Mouse (Mus musculus) MEL (cell line): ENCODE measurements around the gene Ppp2r5a. TPM values are rescaled to one million over a fixed set of nuclear protein-coding genes. Genes with fewer than 3 reads are reported as not detected.

Source experiments
- DNase-seq: peaks from one replicate; pipeline ENCODE4 v3.0.0; 2011; ENCODE audit warnings: low read depth, low spot score
- H3K27ac ChIP-seq: 2 replicates; pipeline ENCODE4 v1.5.1; 2012; ENCODE audit warnings: low read depth, mild to moderate bottlenecking, control low read depth, low read length, moderate library complexity; ENCODE audit not compliant: control insufficient read depth
- H3K27me3 ChIP-seq, 2 experiments: fragments of 150-350 bp in 1 of 2; sonication (generic) in 1 of 2; 2 replicates each; pipeline ENCODE4 v1.6.1; 2012; ENCODE audit warnings: low read length in 2 of 2, mild to moderate bottlenecking in 2 of 2, improper control_type of control experiment in 1 of 2, moderate library complexity in 1 of 2; ENCODE audit not compliant: insufficient read depth in 2 of 2, control insufficient read depth in 1 of 2
- H3K36me3 ChIP-seq, 2 experiments: 2 replicates each; pipeline ENCODE4 v1.6.1; 2012 to 2014; ENCODE audit warnings: low read length in 2 of 2, improper control_type of control experiment in 1 of 2, inconsistent platforms in 1 of 2, mild to moderate bottlenecking in 1 of 2; ENCODE audit not compliant: insufficient read depth in 2 of 2, control insufficient read depth in 1 of 2
- H3K4me1 ChIP-seq, 2 experiments: fragments of 150-350 bp in 1 of 2; sonication (generic) in 1 of 2; 2 replicates each; pipeline ENCODE4 v1.6.1; 2012; ENCODE audit warnings: low read length in 2 of 2, improper control_type of control experiment in 1 of 2, mild to moderate bottlenecking in 1 of 2; ENCODE audit not compliant: insufficient read depth in 2 of 2, control insufficient read depth in 1 of 2
- H3K4me3 ChIP-seq, 2 experiments: fragments of 150-350 bp in 1 of 2; sonication (generic) in 1 of 2; 2 replicates each; pipeline ENCODE4 v1.5.1; 2012; ENCODE audit warnings: low read depth in 2 of 2, low read length in 2 of 2, mild to moderate bottlenecking in 2 of 2, moderate library complexity in 2 of 2, control low read depth in 1 of 2, improper control_type of control experiment in 1 of 2; ENCODE audit not compliant: control insufficient read depth in 1 of 2, insufficient read depth in 1 of 2
- H3K79me2 ChIP-seq: 2 replicates; pipeline ENCODE4 v1.6.1; 2012; ENCODE audit warnings: mild to moderate bottlenecking, low read length, moderate library complexity; ENCODE audit not compliant: control insufficient read depth, poor library complexity, insufficient read depth
- H3K9ac ChIP-seq: 2 replicates; pipeline ENCODE4 v1.6.1; 2012; ENCODE audit warnings: low read depth, mild to moderate bottlenecking, control low read depth, low read length, moderate library complexity; ENCODE audit not compliant: control insufficient read depth, poor library complexity, severe bottlenecking
- H3K9me3 ChIP-seq: fragments of 150-350 bp; sonication (generic); replicated peaks from 2 replicates; pipeline ENCODE4 v1.6.1; 2012; ENCODE audit warnings: mild to moderate bottlenecking, low read length, improper control_type of control experiment, moderate library complexity; ENCODE audit not compliant: insufficient read depth
- CHD2 ChIP-seq: IDR thresholded peaks from 2 replicates; pipeline ENCODE4 v1.6.1; 2011; ENCODE audit warnings: low read length, improper control_type of control experiment
- E2F4 ChIP-seq: IDR thresholded peaks from 2 replicates; pipeline ENCODE4 v1.6.1; 2011; ENCODE audit warnings: low read depth, low read length, improper control_type of control experiment, borderline replicate concordance
- ETS1 ChIP-seq: IDR thresholded peaks from 2 replicates; pipeline ENCODE4 v1.6.1; 2012; ENCODE audit warnings: low read depth, mild to moderate bottlenecking, inconsistent platforms, low read length, improper control_type of control experiment, moderate library complexity
- GABPA ChIP-seq: IDR thresholded peaks from 2 replicates; pipeline ENCODE4 v1.6.1; 2012; ENCODE audit warnings: low read depth, mild to moderate bottlenecking, inconsistent platforms, low read length, improper control_type of control experiment, moderate library complexity
- GATA1 ChIP-seq: IDR thresholded peaks from 2 replicates; pipeline ENCODE4 v1.6.1; 2011; ENCODE audit warnings: low read depth, low read length, improper control_type of control experiment
- JUND ChIP-seq: IDR thresholded peaks from 2 replicates; pipeline ENCODE4 v1.6.1; 2011; ENCODE audit warnings: low read depth, mild to moderate bottlenecking, improper control_type of control experiment, low read length
- KAT2A ChIP-seq: conservative IDR thresholded peaks from 2 replicates; pipeline ENCODE4 v1.6.1; 2012; ENCODE audit warnings: low read depth, low read length, improper control_type of control experiment, inconsistent platforms
- MAX ChIP-seq: IDR thresholded peaks from 2 replicates; pipeline ENCODE4 v1.6.1; 2011; ENCODE audit warnings: low read length, improper control_type of control experiment
- MEF2A ChIP-seq: IDR thresholded peaks from 2 replicates; pipeline ENCODE4 v1.6.1; 2014; ENCODE audit warnings: low read depth, mild to moderate bottlenecking, inconsistent platforms, low read length, improper control_type of control experiment; ENCODE audit not compliant: poor library complexity, insufficient replicate concordance, severe bottlenecking; ENCODE audit errors: extremely low read depth
- NRF1 ChIP-seq: IDR thresholded peaks from 2 replicates; pipeline ENCODE4 v1.6.1; 2014; ENCODE audit warnings: low read depth, mild to moderate bottlenecking, inconsistent platforms, low read length, improper control_type of control experiment, moderate library complexity; ENCODE audit not compliant: poor library complexity, insufficient read depth, severe bottlenecking
- POLR2AphosphoS5 ChIP-seq: IDR thresholded peaks from 2 replicates; pipeline ENCODE4 v1.6.1; 2012; ENCODE audit warnings: low read depth, borderline replicate concordance, mild to moderate bottlenecking, inconsistent platforms, low read length, moderate library complexity, mixed read lengths
- RAD21 ChIP-seq: IDR thresholded peaks from 2 replicates; pipeline ENCODE4 v1.6.1; 2011; ENCODE audit warnings: mild to moderate bottlenecking, low read depth, low read length, improper control_type of control experiment
- RCOR1 ChIP-seq: IDR thresholded peaks from 2 replicates; pipeline ENCODE4 v1.6.1; 2012; ENCODE audit warnings: low read depth, mild to moderate bottlenecking, inconsistent platforms, low read length, improper control_type of control experiment
- SIN3A ChIP-seq: IDR thresholded peaks from 2 replicates; pipeline ENCODE4 v1.6.1; 2012; ENCODE audit warnings: low read length, improper control_type of control experiment, inconsistent platforms
- SMC3 ChIP-seq: IDR thresholded peaks from 2 replicates; pipeline ENCODE4 v1.6.1; 2011; ENCODE audit warnings: low read depth, low read length, improper control_type of control experiment
- TAL1 ChIP-seq: IDR thresholded peaks from 2 replicates; pipeline ENCODE4 v1.6.1; 2012; ENCODE audit warnings: mild to moderate bottlenecking, inconsistent platforms, low read length, moderate library complexity, mixed read lengths
- TBP ChIP-seq: IDR thresholded peaks from 2 replicates; pipeline ENCODE4 v1.8.0; 2011; ENCODE audit warnings: low read depth, low read length, improper control_type of control experiment
- TCF12 ChIP-seq: IDR thresholded peaks from 2 replicates; pipeline ENCODE4 v1.6.1; 2014; ENCODE audit warnings: low read depth, mild to moderate bottlenecking, inconsistent platforms, low read length, improper control_type of control experiment, moderate library complexity
- UBTF ChIP-seq: IDR thresholded peaks from 2 replicates; pipeline ENCODE4 v1.6.1; 2012; ENCODE audit warnings: low read depth, mild to moderate bottlenecking, inconsistent platforms, low read length, improper control_type of control experiment, moderate library complexity, borderline replicate concordance; ENCODE audit not compliant: insufficient read depth
- USF1 ChIP-seq: IDR thresholded peaks from 2 replicates; pipeline ENCODE4 v1.6.1; 2014; ENCODE audit warnings: low read depth, mild to moderate bottlenecking, inconsistent platforms, low read length, improper control_type of control experiment, moderate library complexity
- USF2 ChIP-seq, 2 experiments: IDR thresholded peaks; 2 replicates each; pipeline ENCODE4 v1.6.1; 2011 to 2012; ENCODE audit warnings: improper control_type of control experiment in 2 of 2, low read length in 2 of 2, borderline replicate concordance in 1 of 2, inconsistent platforms in 1 of 2, low read depth in 1 of 2, mild to moderate bottlenecking in 1 of 2; ENCODE audit not compliant: insufficient read depth in 1 of 2
- ZC3H11A ChIP-seq: IDR thresholded peaks from 2 replicates; pipeline ENCODE4 v1.6.1; 2012; ENCODE audit warnings: low read depth, mild to moderate bottlenecking, inconsistent platforms, low read length, improper control_type of control experiment
- ZKSCAN1 ChIP-seq: IDR thresholded peaks from 2 replicates; pipeline ENCODE4 v1.6.1; 2012; ENCODE audit warnings: low read depth, mild to moderate bottlenecking, inconsistent platforms, low read length, improper control_type of control experiment, moderate library complexity
- ZMIZ1 ChIP-seq: IDR thresholded peaks from 2 replicates; pipeline ENCODE4 v1.6.1; 2012; ENCODE audit warnings: low read depth, mild to moderate bottlenecking, inconsistent platforms, low read length, improper control_type of control experiment, moderate library complexity
- ZNF384 ChIP-seq: IDR thresholded peaks from 2 replicates; pipeline ENCODE4 v1.6.1; 2012; ENCODE audit warnings: low read depth, mild to moderate bottlenecking, inconsistent platforms, low read length, improper control_type of control experiment
- polyA plus RNA-seq, 2 experiments: library from polyadenylated mRNA; stranded (reverse) in 1 of 2; unstranded in 1 of 2; fragments of >175 nt in 1 of 2; fragments of >200 nt in 1 of 2; gene quantifications; 2 replicates each; pipeline versions ENCODE4 v1.2.1 to v1.2.4; 2012; ENCODE audit warnings: low replicate concordance in 2 of 2, low read depth in 1 of 2; ENCODE audit not compliant: insufficient read length in 2 of 2, insufficient read depth in 1 of 2, missing spikeins in 1 of 2
- total RNA-seq: library from RNA; depleted of rRNA; stranded (reverse); fragments of 300-350 nt; gene quantifications from 2 replicates; pipeline ENCODE4 v1.2.3, GENCODE M21; 2012

Gene Ppp2r5a
- total and polyA plus RNA-seq, 3 experiments = 46.6 to 48.6 TPM; not detected in 1

DNA sequence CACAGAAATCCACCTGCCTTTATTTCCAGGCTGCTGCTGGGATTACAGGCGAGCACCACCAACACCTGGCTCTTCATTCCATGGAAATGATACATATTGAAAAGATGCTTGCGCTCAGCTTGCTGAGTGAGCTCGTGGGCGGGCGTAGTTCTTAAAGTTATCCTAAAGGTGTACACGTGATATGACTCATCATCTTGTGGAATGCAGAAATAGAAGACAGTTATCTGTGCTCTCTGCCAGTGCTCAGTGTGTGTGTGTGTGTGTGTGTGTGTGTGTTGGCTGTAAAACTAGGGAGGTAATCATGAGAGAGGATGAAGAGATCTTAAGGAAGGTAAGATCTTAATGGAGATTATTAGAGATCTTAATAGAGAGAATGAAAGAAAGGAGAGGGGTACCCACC is 11.4 kb upstream of the Ppp2r5a start (continued):
- TF ChIP-seq NRF1 (no peak), GATA1 (peak; percentile 82), RAD21 (no peak)

DNA sequence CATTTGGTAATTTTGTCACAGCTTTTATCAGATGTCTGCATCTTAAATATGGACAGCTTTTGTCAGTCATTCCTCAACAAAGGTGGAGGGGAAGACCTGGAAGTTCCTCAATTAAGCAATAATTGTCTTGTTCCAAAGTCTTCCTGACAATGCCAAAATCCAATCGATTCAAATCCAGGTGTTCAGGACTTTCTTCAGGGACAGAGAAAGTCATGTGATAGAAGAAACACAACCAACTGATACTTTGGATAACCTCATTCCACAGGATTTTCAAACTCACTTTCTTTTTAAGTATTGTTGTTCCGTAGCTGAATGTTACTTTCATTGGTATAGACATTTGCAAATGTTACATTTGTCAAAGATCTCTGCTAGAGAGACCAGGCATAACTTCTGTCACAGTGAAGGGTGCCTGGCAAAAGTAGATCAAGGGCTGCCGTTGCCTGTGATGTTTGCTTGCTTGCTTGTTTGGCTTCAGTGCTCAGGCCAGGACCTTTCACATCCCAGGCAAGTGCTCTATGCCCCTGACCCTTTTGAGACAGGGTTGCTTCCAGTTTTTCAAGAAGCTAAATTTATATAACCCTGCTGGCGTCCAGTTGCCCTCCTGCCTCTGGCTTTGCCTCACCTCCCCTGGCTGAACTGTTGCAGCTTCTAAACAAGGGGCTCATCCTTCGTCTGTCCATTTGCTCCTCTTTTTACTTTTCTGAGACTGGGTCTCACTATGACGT is 10.8 kb upstream of the Ppp2r5a start:
- peaks cover 0 to 8% of the 10 kb centered on the region in 2 experiments; a peak in 1 of 4 replicates for H3K36me3 ChIP-seq
- H3K27ac ChIP-seq = no peak overlapping the region
- no peaks in the 10 kb centered on the region for H3K79me2 ChIP-seq
- H3K9me3 ChIP-seq = no peaks in the 10 kb centered on the region
- H3K4me3 ChIP-seq = no peak overlapping the region
- TF ChIP-seq ZMIZ1 (no peak), RAD21 (no peak), ETS1 (no peak), UBTF (no peak), RCOR1 (no peak), KAT2A (no peak), TCF12 (no peak), NRF1 (no peak), POLR2AphosphoS5 (no peak), SMC3 (no peak)
- TF ChIP-seq, all 39 proteins: peak for 0
- no peak for DNase-seq
- Histone ChIP-seq H3K4me1 (peaks cover 4 to 8% of the 10 kb centered on the region in 2 experiments), H3K27me3 (peaks cover 2% of the 10 kb centered on the region in 2 experiments; a peak in 2 of 4 replicates), H3K9ac (no peak overlapping the region)

DNA sequence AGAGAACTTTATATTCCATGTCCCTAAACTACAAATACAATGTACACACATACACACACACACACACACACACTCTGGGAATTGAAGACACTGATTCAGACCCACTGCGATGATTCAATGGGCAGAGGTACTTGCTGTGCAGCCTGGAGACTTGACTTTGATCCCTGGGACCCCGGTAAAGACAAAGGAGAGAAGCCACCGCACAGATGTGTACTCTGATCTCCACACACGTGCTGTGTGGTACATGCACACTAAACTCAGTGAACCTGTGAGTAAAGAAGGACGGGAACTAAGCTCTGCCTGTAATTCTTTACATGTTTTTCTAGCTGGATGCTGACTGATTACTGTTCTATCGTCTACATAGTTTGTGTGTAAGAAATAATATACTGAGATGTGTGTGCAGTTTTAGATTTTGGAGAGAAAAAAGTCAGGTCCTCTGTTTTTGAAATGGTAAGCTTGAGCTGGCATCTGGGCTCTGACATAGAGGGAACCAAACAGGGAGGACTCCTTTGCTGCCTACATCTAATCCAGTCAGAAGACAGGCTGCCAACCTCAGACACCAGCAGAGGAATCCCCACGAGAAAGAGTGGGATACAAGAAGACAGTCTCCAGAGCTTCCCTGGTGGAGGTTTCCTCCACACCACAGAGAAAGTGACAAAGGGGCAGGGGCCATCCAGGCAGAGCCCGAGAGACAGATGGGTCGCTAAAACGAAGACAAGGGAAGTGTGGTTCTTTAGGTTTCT is 7.4 kb upstream of the Ppp2r5a start:
- H3K79me2 ChIP-seq = no peaks in the 10 kb centered on the region
- no peaks in the 10 kb centered on the region for H3K9me3 ChIP-seq
- DNase-seq = no peak
- peaks cover 2 to 3% of the 10 kb centered on the region in 2 experiments; a peak in 3 of 4 replicates for H3K27me3 ChIP-seq
- peaks cover 4 to 8% of the 10 kb centered on the region in 2 experiments for H3K4me1 ChIP-seq
- no peak overlapping the region for H3K9ac ChIP-seq
- H3K27ac ChIP-seq = no peak overlapping the region
- peaks cover 0 to 8% of the 10 kb centered on the region in 2 experiments; a peak in 1 of 4 replicates for H3K36me3 ChIP-seq
- no peak overlapping the region for H3K4me3 ChIP-seq
- TF ChIP-seq MEF2A (no peak), TAL1 (no peak), MAX (no peak), ZKSCAN1 (no peak), ZNF384 (no peak), E2F4 (no peak), RCOR1 (no peak), GABPA (no peak), USF2 (IDR thresholded peaks at IDR 0.05; ENCODE audit: borderline replicate concordance in 1 of 2, insufficient read depth in 1 of 2, low read depth in 1 of 2, low read length in 2 of 2) (no peak), USF1 (no peak), ZMIZ1 (no peak), TBP (no peak), JUND (no peak), SIN3A (no peak), ZC3H11A (no peak), CHD2 (no peak), ETS1 (no peak), UBTF (no peak)
